Mouse (Mus musculus): ENCODE data around the gene Olfr1359.
"Not testable (repeated sequence)": the region's sequence is repeated elsewhere in the genome, so short reads cannot be mapped to it uniquely, and the experiment has no call there.

The Olfr1359 gene

DNA sequence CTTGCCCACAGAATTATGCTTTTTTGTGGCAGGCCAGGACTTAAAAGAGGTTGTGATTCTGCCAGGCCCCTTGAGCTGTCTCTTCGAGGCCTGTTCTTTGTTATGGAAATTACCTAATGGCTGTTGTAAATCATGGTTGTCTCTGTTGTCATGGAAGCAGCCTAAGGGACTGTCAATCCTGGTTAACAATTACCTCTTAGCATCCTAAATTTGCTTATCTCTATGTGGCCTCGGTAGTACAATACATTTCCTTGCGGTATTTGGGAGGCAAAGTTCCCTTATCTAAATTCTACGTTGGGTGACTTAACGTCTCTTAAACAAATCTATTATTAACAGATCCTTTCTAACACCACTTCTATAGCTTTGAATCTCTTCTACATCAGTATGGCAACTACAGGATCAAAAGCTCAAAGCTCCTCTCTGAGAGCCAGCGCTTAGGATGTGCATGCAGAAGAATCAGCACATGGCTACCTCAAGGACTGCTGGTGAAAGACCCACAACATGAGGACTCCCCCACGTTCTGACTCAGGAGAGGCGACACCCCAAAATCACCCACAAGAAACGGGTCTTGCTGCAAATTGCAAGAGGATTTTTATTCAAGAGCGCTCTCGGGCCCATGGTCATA is 30.1 kb downstream of the Olfr1359 start:
- no peak for DNase-seq

DNA sequence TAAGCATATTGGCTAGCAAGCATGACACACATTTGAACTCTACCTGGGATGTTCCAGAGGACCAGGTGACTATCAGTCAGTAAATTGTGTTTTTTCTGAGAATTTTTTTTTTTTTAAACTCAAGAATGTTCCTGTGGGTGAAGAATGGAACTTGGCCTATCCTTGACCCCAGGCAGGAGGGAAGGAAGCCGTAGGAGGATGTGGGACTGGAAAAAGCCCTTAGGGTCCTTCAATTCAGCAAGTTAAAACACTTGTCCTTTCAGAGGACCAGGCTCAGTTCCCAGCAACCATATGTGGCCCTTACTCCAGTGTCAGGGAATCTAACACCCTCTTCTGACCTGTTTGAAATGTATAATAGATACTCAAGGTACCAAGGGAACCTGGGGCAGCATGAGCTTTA is 31.6 kb downstream of the Olfr1359 start:
- DNase-seq = no peak

DNA sequence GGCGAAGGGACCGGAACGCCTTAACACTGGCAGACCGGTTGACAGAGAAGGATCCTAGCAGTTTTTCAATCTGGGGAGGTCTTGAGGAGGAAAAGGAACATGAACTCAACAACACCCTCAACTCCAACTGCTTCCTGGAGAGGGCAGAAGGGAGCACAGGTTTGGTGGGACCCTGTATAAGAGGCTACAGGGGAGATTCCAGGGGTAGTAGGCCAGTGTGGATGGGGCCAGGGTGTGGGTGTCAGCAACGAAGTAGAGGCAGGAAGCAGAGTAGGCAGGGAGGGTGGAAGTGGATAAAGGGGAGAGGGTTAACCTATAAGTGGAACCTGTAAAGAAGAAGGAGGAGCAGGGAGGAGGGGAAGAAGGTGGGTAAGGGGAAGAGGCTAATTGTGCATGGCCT is 35.6 kb downstream of the Olfr1359 start:
- no peak for DNase-seq

DNA sequence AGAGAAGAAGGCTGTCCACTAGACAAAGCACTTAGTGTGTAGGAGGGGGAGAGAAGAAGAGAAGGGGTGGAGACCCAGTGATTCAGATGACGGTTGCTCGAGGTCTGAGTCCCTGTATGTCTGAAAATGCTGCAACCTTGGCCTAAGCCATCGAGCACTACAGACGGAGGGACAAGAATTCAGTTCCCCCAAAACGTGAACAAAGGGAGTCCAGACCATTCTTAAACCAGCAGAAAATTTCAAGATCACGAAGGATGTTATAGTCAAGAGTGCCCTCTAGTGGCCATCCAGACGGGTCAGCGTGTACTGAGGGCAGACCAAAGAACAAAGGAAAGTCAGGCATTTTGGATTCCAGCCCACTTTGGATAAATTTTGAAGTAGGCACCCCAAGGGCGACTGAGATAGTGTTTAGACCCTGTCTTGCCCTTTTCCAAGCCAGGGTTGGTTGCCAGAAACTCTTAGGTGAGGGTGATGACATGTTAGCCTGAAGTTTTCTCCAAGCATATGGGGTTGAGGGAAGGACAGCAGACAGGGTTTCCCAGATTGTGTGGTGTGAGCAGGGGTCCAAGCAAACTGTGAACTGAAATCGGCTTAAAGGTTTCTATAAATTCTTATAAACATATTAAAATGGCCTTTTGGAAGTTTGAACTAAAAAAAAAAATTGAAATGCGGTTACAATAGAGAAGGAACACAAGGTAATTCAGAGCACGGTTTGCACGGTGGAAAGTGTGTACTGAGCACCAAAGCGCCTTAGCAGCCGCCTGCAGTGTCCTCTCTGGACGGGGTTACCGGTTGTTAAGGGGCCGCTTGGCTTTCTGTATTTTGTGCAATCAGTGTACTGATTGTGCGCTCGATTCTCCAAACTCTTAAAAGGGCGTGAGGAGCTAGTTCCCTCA is 36.3 kb downstream of the Olfr1359 start:
- DNase-seq = peak; percentile 82

DNA sequence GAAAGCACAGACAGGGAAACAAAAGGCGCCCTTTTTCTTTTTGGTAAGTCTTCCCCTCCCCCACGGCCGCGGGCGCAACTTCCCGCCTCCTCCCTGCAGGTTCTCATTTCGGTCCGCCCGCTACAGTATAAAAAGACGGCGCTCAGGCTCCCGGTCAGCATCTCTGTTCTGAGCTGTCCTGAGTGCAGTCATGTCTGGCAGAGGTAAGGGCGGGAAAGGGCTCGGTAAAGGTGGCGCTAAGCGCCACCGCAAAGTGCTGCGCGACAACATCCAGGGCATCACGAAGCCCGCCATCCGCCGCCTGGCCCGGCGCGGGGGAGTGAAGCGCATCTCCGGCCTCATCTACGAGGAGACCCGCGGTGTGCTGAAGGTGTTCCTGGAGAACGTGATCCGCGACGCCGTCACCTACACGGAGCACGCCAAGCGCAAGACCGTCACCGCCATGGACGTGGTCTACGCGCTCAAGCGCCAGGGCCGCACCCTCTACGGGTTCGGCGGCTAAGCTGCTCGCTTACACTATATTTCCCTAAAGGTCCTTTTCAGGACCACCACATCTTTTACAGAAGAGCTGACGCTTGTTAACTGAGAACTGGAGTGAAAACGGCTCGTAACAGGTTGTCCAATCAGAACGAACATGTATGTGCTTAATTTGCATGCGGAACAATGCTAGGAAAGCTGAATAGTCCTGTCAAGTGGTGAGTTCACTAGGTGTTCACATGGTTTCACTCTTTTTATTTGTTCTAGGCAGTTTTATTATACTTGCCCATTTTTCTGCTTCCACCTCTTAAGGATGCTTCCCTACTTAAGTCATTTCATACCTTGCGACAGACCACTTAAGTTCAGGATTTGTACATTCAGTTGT is 37.2 kb downstream of the Olfr1359 start, which contains the start of gene Hist1h4j:
Hist1h4j (plus strand) TSS at position 159 of the 862 bp plus-strand sequence.
- DNase-seq = peak; percentile 45

DNA sequence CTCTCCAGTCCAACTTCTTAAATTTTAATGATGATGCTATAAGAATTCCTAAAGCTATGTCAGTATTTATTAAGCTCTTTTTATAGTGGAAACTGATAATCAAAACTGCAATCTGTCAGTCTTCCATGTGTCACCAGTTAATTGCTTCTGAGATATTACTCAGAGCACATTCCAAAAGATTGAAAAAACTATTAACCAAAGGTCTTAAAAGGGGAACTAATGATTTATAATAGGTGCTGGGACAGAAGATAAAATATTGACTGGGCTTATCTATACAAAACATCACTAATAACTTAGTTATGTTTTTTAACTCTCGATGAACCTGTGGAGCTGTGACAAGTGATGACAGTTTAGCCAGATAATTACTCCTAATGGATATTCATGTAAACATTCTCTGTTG is 47.1 kb downstream of the Olfr1359 start:
- no peak for DNase-seq

DNA sequence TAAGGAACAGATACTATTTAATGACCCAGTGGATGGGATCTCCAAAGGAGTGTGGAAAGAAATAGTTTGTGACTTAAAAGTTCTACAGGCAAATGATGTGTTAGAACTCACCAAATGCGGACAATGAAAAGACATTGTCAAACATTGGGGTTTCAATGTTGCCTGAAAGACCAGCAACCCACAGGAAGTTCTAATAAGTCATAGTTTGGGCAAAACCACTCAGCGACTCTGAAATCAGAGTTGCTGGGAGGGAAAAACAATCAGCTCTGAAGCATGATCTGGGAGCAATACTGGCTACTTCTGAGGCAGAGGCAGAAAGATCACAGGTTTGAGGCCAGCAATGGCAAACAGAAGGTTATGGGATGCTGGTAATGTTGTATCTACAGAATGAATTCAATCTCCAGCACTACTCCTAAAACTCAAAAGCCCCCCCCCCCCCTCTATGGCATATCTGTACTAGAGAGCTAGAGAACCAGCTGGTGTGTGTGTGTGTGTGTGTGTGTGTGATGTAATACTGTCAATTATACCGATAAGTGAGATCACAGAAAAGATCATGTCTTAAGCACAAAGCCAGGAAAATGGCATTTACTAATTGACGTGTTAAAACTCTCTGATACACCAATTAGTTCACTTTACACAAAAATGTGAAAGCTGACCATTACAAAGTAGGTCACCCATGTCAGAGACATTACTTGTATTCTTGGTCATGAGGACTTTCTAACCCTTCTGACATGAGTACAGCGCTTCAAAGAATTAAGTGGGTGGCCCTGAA is 51.7 kb downstream of the Olfr1359 start:
- no peak for DNase-seq

DNA sequence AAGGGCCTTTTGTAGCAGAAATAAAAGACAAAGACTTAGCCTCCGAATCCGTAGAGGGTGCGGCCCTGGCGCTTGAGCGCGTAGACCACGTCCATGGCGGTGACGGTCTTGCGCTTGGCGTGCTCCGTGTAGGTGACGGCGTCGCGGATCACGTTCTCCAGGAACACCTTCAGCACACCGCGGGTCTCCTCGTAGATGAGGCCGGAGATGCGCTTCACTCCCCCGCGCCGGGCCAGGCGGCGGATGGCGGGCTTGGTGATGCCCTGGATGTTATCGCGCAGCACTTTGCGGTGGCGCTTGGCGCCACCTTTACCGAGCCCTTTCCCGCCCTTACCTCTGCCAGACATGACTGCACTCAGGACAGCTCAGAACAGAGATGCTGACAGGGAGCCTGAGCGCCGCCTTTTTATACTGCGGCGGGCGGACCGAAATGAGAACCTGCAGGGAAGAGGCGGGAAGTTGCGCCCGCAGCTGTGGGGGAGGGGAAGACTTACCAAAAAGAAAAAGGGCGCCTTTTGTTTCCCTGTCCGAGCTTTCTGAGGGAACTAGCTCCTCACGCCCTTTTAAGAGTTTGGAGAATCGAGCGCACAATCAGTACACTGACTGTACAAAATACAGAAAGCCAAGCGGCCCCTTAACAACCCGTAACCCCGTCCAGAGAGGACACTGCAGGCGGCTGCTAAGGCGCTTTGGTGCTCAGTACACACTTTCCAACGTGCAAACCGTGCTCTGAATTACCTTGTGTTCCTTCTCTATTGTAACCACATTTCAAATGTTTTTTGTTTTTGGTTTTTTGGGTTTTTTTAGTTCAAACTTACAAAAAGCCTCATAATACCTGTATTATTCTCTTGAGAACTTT is 52.5 kb downstream of the Olfr1359 start, which contains the start of gene Hist1h4k:
Hist1h4k (minus strand) TSS at position 347 of the 859 bp plus-strand sequence.
- DNase-seq = peak; percentile 71

DNA sequence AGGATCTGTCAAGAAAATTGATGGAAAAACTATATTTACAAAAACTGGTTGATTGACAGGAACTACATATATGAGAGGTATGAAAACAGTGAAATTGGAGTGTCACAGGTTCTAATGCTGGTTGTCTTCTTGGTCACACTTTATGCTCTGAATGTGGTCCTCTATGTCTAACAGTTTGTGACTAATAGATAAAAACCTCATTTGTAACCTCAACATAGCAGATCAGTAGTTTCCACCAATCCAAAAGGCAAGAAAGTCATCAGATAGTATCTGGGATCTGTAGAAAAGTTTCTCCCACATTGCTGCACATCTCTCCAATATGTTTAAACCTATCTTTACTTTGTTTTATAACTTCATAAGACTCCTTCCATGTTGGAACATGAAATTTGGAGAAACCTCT is 53.5 kb downstream of the Olfr1359 start:
- no peak for DNase-seq

DNA sequence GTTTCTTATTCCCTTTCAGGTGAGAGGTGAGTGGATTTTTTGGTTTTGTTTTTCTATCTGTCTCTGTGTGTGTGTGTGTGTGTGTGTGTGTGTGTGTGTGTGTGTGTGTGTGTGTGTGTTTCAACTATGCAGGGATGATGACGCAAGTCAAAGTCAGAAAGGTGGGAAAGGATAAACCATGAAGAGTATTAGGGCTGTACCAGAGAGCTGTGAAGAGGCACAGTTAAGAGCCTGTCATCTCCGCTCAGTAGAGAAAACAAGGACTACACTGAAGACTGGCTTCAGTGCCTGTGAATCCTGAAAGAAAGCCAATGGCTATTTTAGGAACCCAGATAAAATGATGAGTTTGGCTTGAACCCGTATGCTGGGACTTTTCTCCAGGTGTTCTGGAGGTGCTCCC is 53.9 kb downstream of the Olfr1359 start:
- DNase-seq = no peak

DNA sequence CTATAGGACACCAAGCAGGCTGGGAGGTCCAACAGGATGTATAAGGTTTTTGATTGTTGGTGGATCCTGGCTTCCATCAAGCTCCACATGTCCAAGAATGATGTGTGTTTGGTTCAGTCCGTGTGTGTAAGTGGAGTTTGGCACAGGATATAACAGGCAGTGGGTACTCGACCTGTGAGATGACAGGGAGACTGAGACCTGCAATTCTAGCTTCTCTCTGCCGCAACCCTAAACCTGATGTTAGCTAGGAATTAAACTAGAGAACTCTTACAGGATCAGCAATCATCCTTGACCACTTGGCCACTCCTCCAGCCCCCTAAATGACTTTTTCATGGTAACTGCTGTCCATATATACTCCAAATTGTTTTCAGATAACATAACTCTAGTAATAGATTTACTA is 54.4 kb downstream of the Olfr1359 start:
- no peak for DNase-seq

DNA sequence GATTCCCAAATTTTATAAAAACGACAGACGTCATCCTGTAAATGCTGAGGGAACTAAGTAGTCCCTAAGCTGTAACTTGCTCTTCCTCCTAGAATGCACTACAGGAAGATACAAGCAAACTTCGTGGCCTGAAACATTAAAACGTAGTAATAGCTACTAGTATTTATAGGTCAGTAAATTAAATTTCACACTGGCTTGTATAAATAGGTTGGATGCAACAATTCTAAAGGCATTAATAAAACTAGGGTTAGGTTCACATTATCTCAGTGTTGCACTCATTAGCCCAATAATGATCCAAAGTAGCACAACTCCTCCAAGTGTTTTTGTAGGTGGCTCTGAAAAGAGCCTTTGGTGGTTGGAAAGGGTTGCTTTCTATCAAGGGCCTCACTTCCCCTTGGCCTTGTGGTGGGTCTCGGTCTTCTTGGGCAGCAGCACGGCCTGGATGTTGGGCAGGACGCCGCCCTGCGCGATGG is 55.2 kb downstream of the Olfr1359 start:
- no peak for DNase-seq

DNA sequence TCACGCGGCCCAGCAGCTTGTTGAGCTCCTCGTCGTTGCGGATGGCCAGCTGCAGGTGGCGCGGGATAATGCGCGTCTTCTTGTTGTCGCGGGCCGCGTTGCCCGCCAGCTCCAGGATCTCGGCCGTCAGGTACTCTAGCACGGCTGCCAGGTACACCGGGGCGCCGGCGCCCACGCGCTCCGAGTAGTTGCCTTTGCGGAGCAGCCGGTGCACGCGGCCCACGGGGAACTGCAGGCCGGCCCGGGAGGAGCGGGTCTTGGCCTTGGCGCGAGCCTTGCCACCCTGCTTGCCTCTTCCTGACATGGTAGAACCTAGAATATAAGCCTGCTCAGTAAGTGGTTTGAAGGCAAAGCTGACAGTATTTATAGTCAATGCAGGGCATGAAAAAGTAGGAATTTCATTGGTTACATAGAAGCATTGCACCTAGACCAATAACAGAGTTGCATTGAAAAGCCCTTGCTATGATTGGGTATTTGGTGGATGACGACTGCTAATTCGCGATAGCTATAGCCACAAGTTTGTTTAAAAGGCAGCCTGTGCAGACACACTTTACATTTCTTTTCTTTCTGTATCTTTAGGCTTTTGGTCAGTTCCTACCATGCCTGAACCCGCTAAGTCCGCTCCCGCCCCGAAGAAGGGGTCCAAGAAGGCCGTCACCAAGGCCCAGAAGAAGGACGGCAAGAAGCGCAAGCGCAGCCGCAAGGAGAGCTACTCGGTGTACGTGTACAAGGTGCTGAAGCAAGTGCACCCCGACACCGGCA is 55.8 kb downstream of the Olfr1359 start, which contains the start of the genes Hist1h2ak and Hist1h2bn:
Hist1h2ak (minus strand) TSS at position 304 of the 762 bp plus-strand sequence.
Hist1h2bn (plus strand) TSS at position 600 of the 762 bp plus-strand sequence.
- peak; percentile 64 for DNase-seq

DNA sequence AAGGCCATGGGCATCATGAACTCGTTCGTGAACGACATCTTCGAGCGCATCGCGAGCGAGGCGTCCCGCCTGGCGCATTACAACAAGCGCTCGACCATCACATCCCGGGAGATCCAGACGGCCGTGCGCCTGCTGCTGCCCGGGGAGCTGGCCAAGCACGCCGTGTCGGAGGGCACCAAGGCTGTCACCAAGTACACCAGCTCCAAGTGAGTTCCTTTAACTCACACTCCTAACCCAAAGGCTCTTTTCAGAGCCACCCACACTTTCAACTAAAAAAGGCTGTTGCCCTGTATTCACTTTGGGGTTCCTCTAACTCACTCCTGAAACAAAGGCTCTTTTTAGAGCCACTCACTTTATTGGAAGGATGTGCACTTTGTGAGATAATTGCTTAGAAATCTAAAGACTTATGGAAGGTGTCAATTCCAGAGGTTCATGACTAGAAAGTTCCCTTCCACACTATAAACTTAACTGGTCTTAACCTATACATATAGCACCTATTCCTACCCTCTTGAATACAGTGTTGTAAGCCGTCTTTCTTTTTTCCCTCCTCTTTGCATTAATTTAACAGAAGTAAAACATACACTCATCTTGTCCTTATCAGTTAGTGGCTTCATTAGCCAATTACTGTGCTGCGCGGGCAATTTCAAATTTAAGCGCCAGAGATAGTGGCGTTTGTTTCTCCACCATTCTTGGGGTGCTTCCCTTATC is 56.5 kb downstream of the Olfr1359 start:
- not testable (repeated sequence) for DNase-seq

DNA sequence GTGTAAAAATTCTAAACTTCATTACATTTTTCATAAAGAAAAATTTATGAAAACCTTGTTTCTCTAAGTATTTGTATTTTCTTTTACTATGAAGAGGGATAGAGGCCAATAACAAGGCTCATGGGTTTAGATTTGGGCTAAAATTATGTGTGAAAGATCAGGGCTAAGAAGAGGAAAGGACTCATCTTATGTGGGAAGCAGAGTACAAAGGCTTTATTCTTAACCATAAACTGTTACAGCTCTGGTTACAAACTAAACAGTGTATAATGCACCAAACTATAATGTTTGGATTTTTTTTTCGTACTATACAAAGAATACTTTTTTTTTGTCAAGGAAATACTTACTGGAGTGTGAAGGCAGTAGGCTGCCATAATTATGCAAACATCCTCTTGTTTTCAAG is 57.8 kb downstream of the Olfr1359 start:
- DNase-seq = no peak
